Mouse (Mus musculus) midbrain, postnatal 0 days (tissue): Measurements from ENCODE around the gene Atp6ap1l. TPM values are rescaled to one million over a fixed set of nuclear protein-coding genes. Genes with fewer than 3 reads are reported as not detected.

Source experiments
- ATAC-seq: fragments of 200-750 bp; cut with Nextera tagmentation; 2 replicates; pipeline ENCODE4 v1.8.0; 2017; ENCODE audit warnings: moderate number of reproducible peaks, mild to moderate bottlenecking, moderate TSS enrichment, moderate library complexity; ENCODE audit not compliant: low FRiP score
- DNase-seq: peaks from one replicate; pipeline ENCODE4 v3.0.0-alpha.2; 2015; ENCODE audit warnings: low spot score
- H3K27ac ChIP-seq: fragments of 300-500 bp; sonication (generic); 2 replicates; pipeline ENCODE4 v1.5.1; 2014; ENCODE audit warnings: low read depth, mild to moderate bottlenecking, low read length, mixed read lengths
- H3K27me3 ChIP-seq: fragments of 300-500 bp; sonication (generic); 2 replicates; pipeline ENCODE4 v1.6.1; 2014; ENCODE audit warnings: low read length, control low read depth, mixed read lengths; ENCODE audit not compliant: insufficient read depth
- H3K36me3 ChIP-seq: fragments of 300-500 bp; sonication (generic); 2 replicates; pipeline ENCODE4 v1.6.1; 2014; ENCODE audit warnings: low read length, control low read depth, mixed read lengths; ENCODE audit not compliant: insufficient read depth
- H3K4me1 ChIP-seq: fragments of 300-500 bp; sonication (generic); 2 replicates; pipeline ENCODE4 v1.6.1; 2014; ENCODE audit warnings: mild to moderate bottlenecking, control low read depth, antibody characterized with exemption, low read length, mixed read lengths; ENCODE audit not compliant: insufficient read depth
- H3K4me2 ChIP-seq: fragments of 300-500 bp; sonication (generic); 2 replicates; pipeline ENCODE4 v1.6.1; 2014; ENCODE audit warnings: low read depth, mild to moderate bottlenecking, low read length, mixed read lengths; ENCODE audit not compliant: poor library complexity, severe bottlenecking
- H3K4me3 ChIP-seq: fragments of 300-500 bp; sonication (generic); 2 replicates; pipeline ENCODE4 v1.5.1; 2014; ENCODE audit warnings: low read depth, mild to moderate bottlenecking, low read length, moderate library complexity
- H3K9ac ChIP-seq: fragments of 300-500 bp; sonication (generic); replicated peaks from 2 replicates; pipeline ENCODE4 v1.6.1; 2014; ENCODE audit warnings: mild to moderate bottlenecking, low read length, moderate library complexity, mixed read lengths; ENCODE audit not compliant: poor library complexity, severe bottlenecking
- H3K9me3 ChIP-seq: fragments of 300-500 bp; sonication (generic); 2 replicates; pipeline ENCODE4 v1.6.1; 2016; ENCODE audit warnings: low read length, control low read depth
- CTCF ChIP-seq: IDR thresholded peaks from 2 replicates; pipeline ENCODE4 v1.5.1; 2016; ENCODE audit warnings: antibody characterized with exemption, mild to moderate bottlenecking
- WGBS: fragments of 180-500 bp; shearing (Covaris S2); extraction: QIAGEN DNeasy Blood & Tissue Kit; methylation state at CpG from one replicate; pipeline ENCODE4 v1.1.7; 2014; 5-methylcytosine and 5-hydroxymethylcytosine counted together
- polyA plus RNA-seq: library from polyadenylated mRNA; unstranded; fragments of >200 nt; fragmentation: Nextera tagmentation; extraction: Ambion mirVana; gene quantifications from 2 replicates; pipeline ENCODE4 v1.2.1, GENCODE M21; 2015
- total RNA-seq: library from RNA; depleted of rRNA; stranded (reverse); fragments of >200 nt; gene quantifications from 2 replicates; pipeline ENCODE4 v1.2.3, GENCODE M21; 2014

Gene Atp6ap1l
- total and polyA plus RNA-seq, 2 experiments from 2014 or later = 0.38 to 0.72 TPM

DNA sequence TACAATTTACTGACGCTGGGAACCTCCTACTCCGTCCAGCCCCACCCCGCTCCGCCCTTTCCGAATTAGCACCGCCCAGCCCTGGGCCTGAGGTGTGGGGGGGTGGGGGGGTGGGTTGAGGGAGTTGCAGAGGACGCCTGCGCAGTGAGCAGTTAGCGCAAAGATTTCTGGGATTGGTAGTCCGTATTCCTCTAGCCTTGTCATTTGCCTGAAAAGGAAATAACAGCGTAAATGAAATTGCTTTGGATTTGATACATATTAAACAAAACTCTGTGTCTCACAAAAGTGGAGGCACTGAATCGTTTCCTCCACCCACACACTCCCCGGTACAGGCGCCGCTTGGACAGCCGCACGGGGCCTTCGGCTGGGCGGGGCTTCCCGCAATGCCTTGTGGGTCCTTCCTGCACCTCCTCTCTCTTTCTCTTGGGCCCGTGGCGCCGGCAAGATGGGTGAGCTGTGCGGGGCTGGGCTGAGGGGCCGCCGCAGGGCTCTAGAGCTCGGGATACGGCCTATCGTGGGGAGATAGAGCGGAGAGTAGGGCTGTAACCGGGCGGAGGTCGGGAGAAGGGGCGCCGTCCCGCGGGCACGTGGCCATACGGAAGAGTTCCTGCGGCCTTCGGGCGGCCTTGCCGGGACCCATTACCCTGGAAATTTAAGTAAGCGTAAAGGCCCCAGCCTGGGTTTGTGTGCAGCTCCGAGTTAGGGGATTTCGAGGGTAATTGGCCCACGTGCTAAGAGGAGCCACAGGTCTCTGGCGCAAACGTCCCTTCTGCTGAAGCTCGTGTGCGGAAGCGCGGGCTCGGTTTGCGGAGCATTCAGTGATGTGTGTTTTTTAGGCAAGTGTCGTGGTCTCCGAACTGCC lies 17.8 kb upstream of the Atp6ap1l start, which contains the start of gene Rps23:
Rps23 (plus strand) TSS at position 208 of the 862 bp plus-strand sequence.
- Histone ChIP-seq H3K9ac (peak within 1 kb of the TSS; percentile 68), H3K4me2 (peak within 1 kb of the TSS; percentile 60), H3K9me3 (no peaks in the 10 kb centered on the region), H3K4me3 (peak within 1 kb of the TSS; percentile 51), H3K4me1 (no peaks in the 10 kb centered on the region), H3K27me3 (no peaks in the 10 kb centered on the region), H3K36me3 (peaks cover 11% of the 10 kb centered on the region; the same call in 1 of the 2 replicates), H3K27ac (peak within 1 kb of the TSS; percentile 48)
- DNase-seq (peak; percentile 96), ATAC-seq (peak; percentile 98)
- WGBS = under 1% methylated on average over 57 of the region's 57 CpGs
- TF ChIP-seq CTCF = no peak

DNA sequence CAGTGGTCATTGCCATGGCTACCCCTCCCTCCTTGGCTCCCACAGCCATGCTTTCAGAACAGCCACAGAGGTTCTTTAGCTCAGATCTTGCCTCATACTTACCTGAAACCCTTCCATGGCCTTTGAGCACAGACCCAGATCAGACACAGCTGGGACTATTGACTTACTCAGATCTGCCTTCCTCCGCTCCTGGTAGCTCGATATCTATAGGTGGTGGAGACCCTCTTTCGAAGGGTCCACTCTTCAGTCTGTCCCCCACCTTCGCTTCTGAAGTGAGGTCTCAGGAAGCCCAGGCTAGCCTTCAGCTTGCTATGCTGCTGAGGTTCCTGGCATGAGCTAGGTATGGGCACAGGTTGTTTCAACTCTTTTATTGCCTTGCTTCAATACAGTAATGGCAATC lies 9.6 kb upstream of the Atp6ap1l start:
- ATAC-seq = no peak
- H3K27ac ChIP-seq = no peak overlapping the region

DNA sequence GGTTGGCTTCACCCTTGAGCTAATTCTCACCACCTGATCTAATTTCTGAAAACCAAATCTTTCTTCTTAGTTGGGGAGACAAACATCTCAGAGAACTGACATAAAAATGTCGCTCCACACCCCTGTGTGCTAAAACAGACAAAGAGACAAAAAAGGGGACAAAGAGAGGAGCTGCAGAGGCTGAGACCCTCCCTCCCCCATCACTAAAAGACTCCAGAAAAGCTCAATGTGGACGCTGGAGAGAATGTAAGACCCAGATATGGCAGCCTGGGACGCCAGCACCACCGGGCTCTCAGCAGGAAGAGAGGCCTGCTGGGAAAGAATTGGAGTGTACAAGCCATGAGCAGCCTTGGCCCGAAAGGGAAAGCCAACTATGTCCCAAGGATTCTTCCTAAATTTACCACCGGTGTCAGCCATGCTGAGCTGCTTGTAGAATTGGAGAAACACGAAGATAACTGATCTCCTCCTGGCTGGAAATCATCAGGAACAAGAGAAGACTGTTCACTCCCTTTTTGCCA lies 8.6 kb upstream of the Atp6ap1l start:
- TF ChIP-seq CTCF = no peak
- DNase-seq (no peak), ATAC-seq (peak; percentile 35; the same call in 1 of the 2 replicates)
- H3K27ac ChIP-seq = peak overlapping the region; percentile 52
- 34% methylated on average over 6 of the region's 7 CpGs for WGBS
- H3K4me2 ChIP-seq = no peak overlapping the region
- H3K27me3 ChIP-seq = no peaks in the 10 kb centered on the region
- no peak overlapping the region for H3K4me3 ChIP-seq
- no peaks in the 10 kb centered on the region for H3K36me3 ChIP-seq
- H3K9ac ChIP-seq = no peak overlapping the region
- no peaks in the 10 kb centered on the region for H3K9me3 ChIP-seq
- H3K4me1 ChIP-seq = 0 out of 2 replicates have a peak, but pooled peaks cover 2% of the 10 kb centered on the region

More for the DNA sequence above, 9.6 kb upstream of the Atp6ap1l start:
- H3K27me3 ChIP-seq = no peaks in the 10 kb centered on the region
- 0 out of 2 replicates have a peak, but pooled peaks cover 2% of the 10 kb centered on the region for H3K4me1 ChIP-seq
- no peak for DNase-seq
- H3K9me3 ChIP-seq = no peaks in the 10 kb centered on the region
- no peak for TF ChIP-seq CTCF
- H3K4me2 ChIP-seq = no peak overlapping the region
- H3K36me3 ChIP-seq = no peaks in the 10 kb centered on the region
- 97% methylated on average over 4 of the region's 4 CpGs for WGBS
- H3K4me3 ChIP-seq = no peak overlapping the region
- no peak overlapping the region for H3K9ac ChIP-seq

DNA sequence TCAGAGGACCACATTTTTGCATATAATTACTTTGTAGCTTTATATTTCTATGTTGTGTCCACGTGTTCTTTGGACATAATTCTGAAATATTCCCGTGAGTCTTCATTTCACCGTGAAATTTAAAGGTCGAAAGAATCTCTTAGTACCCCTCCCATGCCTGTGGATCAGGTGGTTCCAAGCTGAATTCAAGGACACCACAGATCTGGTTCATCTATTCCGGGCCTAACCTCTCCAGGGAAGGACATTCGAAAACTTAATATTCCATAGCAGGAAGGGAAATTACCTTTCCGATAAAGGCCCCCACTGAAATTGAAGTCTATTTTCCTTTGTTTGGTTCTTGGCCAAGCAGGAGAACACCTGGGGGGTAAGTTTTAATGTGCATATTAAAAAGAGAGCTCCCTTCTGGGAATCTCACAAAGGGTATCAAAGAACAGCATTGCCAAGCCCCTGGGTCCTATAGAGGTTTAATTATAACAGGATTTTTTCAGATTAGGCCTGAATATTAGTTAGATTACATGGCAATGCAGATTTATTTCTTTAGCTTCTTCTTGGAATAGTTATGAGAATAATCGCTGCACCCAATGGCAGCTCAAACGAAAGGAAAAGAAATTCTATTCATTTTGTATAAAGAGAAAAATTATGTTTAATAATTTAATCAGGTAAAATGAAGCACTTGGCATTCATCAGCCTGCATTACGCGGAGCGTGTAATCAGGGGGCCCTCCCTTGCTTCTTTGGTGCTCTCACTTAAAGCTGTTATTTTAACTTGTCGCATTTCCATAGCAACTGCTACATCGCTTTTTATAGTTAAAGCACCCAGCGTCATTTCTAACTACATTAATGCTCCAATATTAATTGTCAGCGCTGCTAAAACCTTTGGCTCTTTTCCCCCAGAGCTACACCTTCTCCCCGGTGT lies 7.9 kb upstream of the Atp6ap1l start:
- no peak for TF ChIP-seq CTCF
- DNase-seq (peak; percentile 40), ATAC-seq (peak; percentile 63)
- Histone ChIP-seq H3K27me3 (no peaks in the 10 kb centered on the region), H3K27ac (peak overlapping the region; percentile 52), H3K9me3 (no peaks in the 10 kb centered on the region), H3K9ac (no peak overlapping the region), H3K4me3 (no peak overlapping the region), H3K4me2 (no peak overlapping the region), H3K4me1 (0 out of 2 replicates have a peak, but pooled peaks cover 2% of the 10 kb centered on the region), H3K36me3 (no peaks in the 10 kb centered on the region)
- 28% methylated on average over 17 of the region's 17 CpGs for WGBS

DNA sequence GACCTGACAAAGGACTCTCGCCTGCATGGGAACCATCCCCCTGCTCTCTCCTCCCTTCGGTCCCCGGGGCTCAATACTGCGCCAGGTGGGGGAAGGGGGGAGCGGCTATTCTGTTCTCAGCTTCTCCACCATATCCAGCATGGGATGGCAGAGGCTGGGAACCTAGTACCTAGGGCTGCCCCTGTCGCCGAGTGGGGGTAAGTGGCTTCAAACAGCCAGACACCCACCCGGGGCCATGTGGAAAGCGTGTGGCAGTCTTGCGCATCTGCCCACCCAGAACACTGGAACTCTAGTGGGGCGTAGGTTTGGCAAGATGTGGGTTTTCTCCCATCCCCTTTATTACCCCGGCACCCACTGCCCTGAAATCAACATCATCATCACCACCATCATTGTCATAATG lies 2.2 kb upstream of the Atp6ap1l start:
- H3K9me3 ChIP-seq = no peaks in the 10 kb centered on the region
- no peaks in the 10 kb centered on the region for H3K36me3 ChIP-seq
- H3K4me2 ChIP-seq = no peak overlapping the region
- no peaks in the 10 kb centered on the region for H3K4me1 ChIP-seq
- no peaks in the 10 kb centered on the region for H3K27me3 ChIP-seq
- TF ChIP-seq CTCF = no peak
- WGBS = 94% methylated on average over 12 of the region's 12 CpGs
- H3K27ac ChIP-seq = no peak overlapping the region
- no peak overlapping the region for H3K4me3 ChIP-seq
- H3K9ac ChIP-seq = no peak overlapping the region
- ATAC-seq (no peak), DNase-seq (no peak)
